Mouse (Mus musculus) heart, adult 2 months (tissue): ENCODE data around the gene Mapk11.

Experiments
- CTCF ChIP-seq: fragments of 200-600 bp; IDR thresholded peaks from 2 replicates; pipeline ENCODE4 v1.8.1; 2022; ENCODE audit warnings: antibody characterized with exemption, mild to moderate bottlenecking, moderate library complexity
- EP300 ChIP-seq: fragments of 200-500 bp; IDR thresholded peaks from 2 replicates; pipeline ENCODE4 v1.6.1; 2011; ENCODE audit warnings: low read depth, low read length, control low read depth; ENCODE audit not compliant: insufficient read depth

GRCm38 (mm10) chr15:89138531-89138930 is 10.9 kb downstream of the Mapk11 start:
- TF ChIP-seq EP300: no peak
- TF ChIP-seq CTCF: no peak
